Comparison of ENCODE assay signal across 9 mouse cellular contexts in the genomic region with DNA sequence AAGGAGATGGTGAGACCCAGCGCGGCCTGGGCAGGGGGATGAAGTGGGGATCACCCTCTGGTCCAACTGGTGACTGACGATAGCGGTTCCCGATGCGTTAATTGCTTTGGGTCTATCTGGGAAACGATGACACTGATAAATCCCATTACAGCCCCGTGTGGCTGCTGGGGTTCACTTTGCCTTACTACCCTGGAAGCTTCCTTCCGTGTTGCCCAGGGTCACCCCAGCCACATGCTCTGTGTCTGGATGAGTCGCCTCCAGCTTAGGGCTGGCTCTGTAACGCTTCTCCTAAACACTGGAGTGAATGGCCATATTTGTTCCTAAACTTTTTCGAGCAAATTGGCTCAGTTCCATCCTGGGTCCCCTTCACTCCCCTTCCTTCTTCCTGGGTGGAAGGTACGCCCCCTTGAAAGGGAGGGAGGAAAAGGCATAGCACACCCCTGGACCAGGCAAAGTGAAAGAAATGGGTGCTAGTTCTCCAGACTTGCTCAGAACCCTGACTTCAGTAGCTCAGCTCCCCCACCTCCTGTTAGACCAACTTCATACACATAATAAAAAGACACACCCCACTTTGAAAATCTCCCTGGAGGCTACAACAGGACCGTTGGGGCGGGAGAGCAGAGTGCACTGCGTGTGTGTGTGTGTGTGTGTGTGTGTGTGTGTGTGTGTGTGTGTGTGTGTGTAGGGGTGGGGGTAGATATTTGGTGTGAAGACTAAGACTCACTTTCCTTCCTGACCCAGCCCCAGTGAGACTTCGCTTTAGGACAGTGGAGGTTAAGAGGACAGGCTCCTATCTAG. TPM values are rescaled to one million over a fixed set of nuclear protein-coding genes. Genes with fewer than 3 reads are reported as not detected.
DNase-seq lines count a peak whose midpoint lies in the region; ATAC-seq and TF ChIP-seq lines count a peak whose summit lies in the region.
"Had no signal": no experiment of that assay in that cellular context is flagged by ENCODE, and none has a peak within 500 bp of the region (broad histone marks: within the 10 kb centered on the region; RNA-seq: fewer than 3 reads in every experiment).

No protein-coding gene starts in this region.

- no peaks in the 10 kb centered on the region for H3K9me3 ChIP-seq in ES-E14 (ENCODE audit: control insufficient read depth, insufficient read depth, low read depth, low read length)
- H3K9me3 ChIP-seq in forebrain, postnatal 0 days (ENCODE audit: low read length), result no peaks in the 10 kb centered on the region
- no peaks in the 10 kb centered on the region for H3K9me3 ChIP-seq in liver, embryonic 12.5 days (replicated peaks)
- H3K9me3 ChIP-seq in neural tube, embryonic 15.5 days (replicated peaks), result no peaks in the 10 kb centered on the region

- no peak overlapping the region for H3K27ac ChIP-seq in ES-E14 (ENCODE audit: insufficient read depth, low read depth, low read length, poor library complexity, severe bottlenecking)
- peak overlapping the region; percentile 69 for H3K27ac ChIP-seq in forebrain, postnatal 0 days (ENCODE audit: low read depth, low read length)
- peak overlapping the region; percentile 74 for H3K27ac ChIP-seq in liver, embryonic 12.5 days
- peak overlapping the region; percentile 79 for H3K27ac ChIP-seq in neural tube, embryonic 15.5 days (replicated peaks)

- H3K4me3 ChIP-seq in ES-E14 (ENCODE audit: insufficient read depth in 1 of 2, low read depth in 1 of 2, low read length in 2 of 2, poor library complexity in 1 of 2, severe bottlenecking in 1 of 2), result peak overlapping the region; percentile 72 to 79
- peak overlapping the region; percentile 49 for H3K4me3 ChIP-seq in forebrain, postnatal 0 days (ENCODE audit: low read depth, low read length)
- peak overlapping the region; percentile 67 for H3K4me3 ChIP-seq in liver, embryonic 12.5 days
- peak overlapping the region; percentile 50 for H3K4me3 ChIP-seq in neural tube, embryonic 15.5 days (replicated peaks)

- no peaks in the 10 kb centered on the region for H3K36me3 ChIP-seq in ES-E14 (ENCODE audit: control insufficient read depth, insufficient read depth, low read length, poor library complexity, severe bottlenecking)
- no peaks in the 10 kb centered on the region for H3K36me3 ChIP-seq in forebrain, postnatal 0 days (ENCODE audit: insufficient read depth)
- H3K36me3 ChIP-seq in liver, embryonic 12.5 days, result peaks cover 18% of the 10 kb centered on the region
- H3K36me3 ChIP-seq in neural tube, embryonic 15.5 days, result no peaks in the 10 kb centered on the region

- H3K27me3 ChIP-seq in forebrain, postnatal 0 days (ENCODE audit: insufficient read depth, low read length), result peaks cover 25% of the 10 kb centered on the region
- peaks cover 97% of the 10 kb centered on the region for H3K27me3 ChIP-seq in liver, embryonic 12.5 days (replicated peaks)
- peaks cover 21% of the 10 kb centered on the region for H3K27me3 ChIP-seq in neural tube, embryonic 15.5 days (replicated peaks)
- H3K27me3 ChIP-seq: Patski had no signal

- ATAC-seq in forebrain, postnatal 0 days, result no peak
- peak; percentile 7; the same call in 1 of the 2 replicates for ATAC-seq in liver, embryonic 12.5 days
- no peak for ATAC-seq in neural tube, embryonic 15.5 days (ENCODE audit: low FRiP score)

- H3K4me2 ChIP-seq in forebrain, postnatal 0 days (ENCODE audit: low read depth), result peak overlapping the region; percentile 97
- peak overlapping the region; percentile 92 for H3K4me2 ChIP-seq in liver, embryonic 12.5 days
- peak overlapping the region; percentile 93 for H3K4me2 ChIP-seq in neural tube, embryonic 15.5 days

- H3K4me1 ChIP-seq in ES-E14 (ENCODE audit: control insufficient read depth in 2 of 2, insufficient read depth in 2 of 2, low read length in 2 of 2, poor library complexity in 1 of 2), result peaks cover 2 to 29% of the 10 kb centered on the region in 2 experiments; a peak in 2 of 4 replicates
- peaks cover 14% of the 10 kb centered on the region for H3K4me1 ChIP-seq in forebrain, postnatal 0 days (ENCODE audit: insufficient read depth)
- H3K4me1 ChIP-seq in liver, embryonic 12.5 days, result peaks cover 79% of the 10 kb centered on the region
- H3K4me1 ChIP-seq in neural tube, embryonic 15.5 days, result peaks cover 68% of the 10 kb centered on the region

- H3K9ac ChIP-seq in ES-E14 (ENCODE audit: insufficient read depth, low read depth, low read length, poor library complexity, severe bottlenecking), result peak overlapping the region; percentile 67
- H3K9ac ChIP-seq in forebrain, postnatal 0 days, result peak overlapping the region; percentile 56
- peak overlapping the region; percentile 79 for H3K9ac ChIP-seq in liver, embryonic 12.5 days
- H3K9ac ChIP-seq in neural tube, embryonic 15.5 days (replicated peaks), result peak overlapping the region; percentile 52

- peak; percentile 45 to 58 for DNase-seq in heart, adult 18-20 months
- DNase-seq in heart, adult 8-10 months (ENCODE audit: low spot score), result no peak
- no peak for DNase-seq in ES-E14 (ENCODE audit: low read depth, low spot score)
- DNase-seq in forebrain, postnatal 0 days, result no peak
- no peak for DNase-seq in left cerebral cortex, postnatal 10 days (ENCODE audit: extremely low spot score in 1 of 2, low spot score in 2 of 2)
- DNase-seq in ovary, adult 18-20 months (ENCODE audit: low spot score), result no peak

- in situ Hi-C loops in ES-E14 (cut with MboI; ENCODE audit: low sequenced_read_pairs in 2 of 2, unreplicated experiment in 2 of 2), result no loop called here

- WGBS in forebrain, postnatal 0 days, result 1% methylated on average over 17 of the region's 17 CpGs
- WGBS in liver, embryonic 12.5 days (ENCODE audit: insufficient replicate concordance), result 1% methylated on average over 17 of the region's 17 CpGs
- WGBS in neural tube, embryonic 15.5 days, result 0% methylated on average over 17 of the region's 17 CpGs

- intact Hi-C loops in left cerebral cortex, postnatal 10 days (cut with DNase I), result no loop called here

- no peak for TF ChIP-seq CTCF in forebrain, postnatal 0 days (IDR thresholded peaks at IDR 0.05; ENCODE audit: low read depth)

TF ChIP-seq in ES-E14, 5 proteins besides CTCF, POLR2A, EP300 and RAD21:
- TF ChIP-seq HCFC1 (IDR thresholded peaks at IDR 0.05; ENCODE audit: borderline replicate concordance, insufficient read depth, low read length), result no peak
- no peak for TF ChIP-seq CHD2 (IDR thresholded peaks at IDR 0.05; ENCODE audit: low read depth, low read length)
- no peak for TF ChIP-seq ZNF384 (IDR thresholded peaks at IDR 0.05; ENCODE audit: low read depth, low read length)
- TF ChIP-seq ZC3H11A (IDR thresholded peaks at IDR 0.05; ENCODE audit: borderline replicate concordance, low read depth, low read length), result no peak
- no peak for TF ChIP-seq MAFK (IDR thresholded peaks at IDR 0.05; ENCODE audit: insufficient read depth, low read depth, low read length)

RNA-seq across cellular contexts. Expression of gene Lfng, which starts 0.9 kb away (rescaled TPM):
- total RNA-seq in heart, adult 18-20 months (2021), result 1 to 10 TPM; 6.7 to 9.9 TPM
- total RNA-seq in heart, adult 8-10 months (2022), result 1 to 10 TPM; 6.0 to 8.3 (median 6.9) TPM
- total RNA-seq in ES-E14 (2012; rRNA removed), result 13.3 and 28.1 TPM in 2 replicates
- 39.4 and 53.7 TPM in 2 replicates for total RNA-seq in forebrain, postnatal 0 days (2014; rRNA removed)
- 19.2 and 23.0 TPM in 2 replicates for polyA plus RNA-seq in forebrain, postnatal 0 days (2015; fragmentation: Nextera tagmentation; extraction: Ambion mirVana)
- 7.4 and 8.3 TPM in 2 replicates for polyA plus RNA-seq in liver, embryonic 12.5 days (2016; fragmentation: Nextera tagmentation; extraction: Ambion mirVana)
- polyA plus RNA-seq in neural tube, embryonic 15.5 days (2015; fragmentation: Nextera tagmentation; extraction: Ambion mirVana), result 16.7 and 19.4 TPM in 2 replicates
- 10 to 100 TPM; 18.7 to 25.8 TPM for total RNA-seq in left cerebral cortex, postnatal 10 days (2021)

RNA-seq across cellular contexts. Expression of gene Ttyh3, which starts 40.8 kb away (rescaled TPM):
- total RNA-seq in heart, adult 18-20 months (2021), result 1 to 10 TPM; 7.6 to 7.7 TPM
- 10 to 100 TPM in 2 of 4 experiments, 1 to 10 TPM in 2; 8.8 to 11.5 (median 9.9) TPM for total RNA-seq in heart, adult 8-10 months (2022)
- 14.9 and 18.6 TPM in 2 replicates for total RNA-seq in ES-E14 (2012; rRNA removed)
- 114 and 163 TPM in 2 replicates for total RNA-seq in forebrain, postnatal 0 days (2014; rRNA removed)
- 65.0 and 67.9 TPM in 2 replicates for polyA plus RNA-seq in forebrain, postnatal 0 days (2015; fragmentation: Nextera tagmentation; extraction: Ambion mirVana)
- 13.0 and 15.6 TPM in 2 replicates for polyA plus RNA-seq in liver, embryonic 12.5 days (2016; fragmentation: Nextera tagmentation; extraction: Ambion mirVana)
- polyA plus RNA-seq in neural tube, embryonic 15.5 days (2015; fragmentation: Nextera tagmentation; extraction: Ambion mirVana), result 58.8 and 63.9 TPM in 2 replicates
- total RNA-seq in left cerebral cortex, postnatal 10 days (2021), result 100 to 1,000 TPM; 319 to 338 TPM

RNA-seq across cellular contexts. Expression of gene Grifin, which starts 43.2 kb away (rescaled TPM):
- total RNA-seq in heart, adult 18-20 months (2021), result not detected
- not detected for total RNA-seq in heart, adult 8-10 months (2022)
- 0.89 TPM in 1 of 2 replicates, not detected in the other for total RNA-seq in ES-E14 (2012; rRNA removed)
- not detected in 2 replicates for total RNA-seq in forebrain, postnatal 0 days (2014; rRNA removed)
- polyA plus RNA-seq in forebrain, postnatal 0 days (2015; fragmentation: Nextera tagmentation; extraction: Ambion mirVana), result 0.36 TPM in 1 of 2 replicates, not detected in the other
- 6.3 and 7.8 TPM in 2 replicates for polyA plus RNA-seq in liver, embryonic 12.5 days (2016; fragmentation: Nextera tagmentation; extraction: Ambion mirVana)
- polyA plus RNA-seq in neural tube, embryonic 15.5 days (2015; fragmentation: Nextera tagmentation; extraction: Ambion mirVana), result 1.6 TPM in 1 of 2 replicates, not detected in the other
- total RNA-seq in left cerebral cortex, postnatal 10 days (2021), result not detected

Comparison
In these comparisons a context has a peak if more than half of its experiments do, and no peak if none do; other contexts are left out.
1. DNase-seq: peak in heart, adult 18-20 months (2 of 2); none in heart, adult 8-10 months (single experiment), ES-E14 (single experiment), forebrain, postnatal 0 days (single experiment), left cerebral cortex, postnatal 10 days (0 of 2) and ovary, adult 18-20 months (single experiment).
2. Peak in every context shown above with its lines, with median percentiles within 50 percentile points of each other: H3K4me3 ChIP-seq, H3K9ac ChIP-seq and H3K4me2 ChIP-seq.